Mouse (Mus musculus): ENCODE data around the gene Elovl3. TPM values are rescaled to one million over a fixed set of nuclear protein-coding genes. Genes with fewer than 3 reads are reported as not detected.

Elovl3 gene
- polyA plus RNA-seq (2012; rRNA removed): 0.15 TPM in 1 of 2 replicates, not detected in the other
- 0.68 and 0.85 TPM in 2 replicates for polyA plus RNA-seq (2014; fragmentation: Nextera tagmentation; extraction: Ambion mirVana)

- Histone ChIP-seq H3K4me3 (replicated peaks; ENCODE audit: low read length) (peak within 1 kb of the TSS; percentile 25), H3K9me3 (ENCODE audit: control insufficient read depth, low read length) (no peaks in the 10 kb centered on the region), H3K4me2 (replicated peaks; ENCODE audit: low read depth, low read length, severe bottlenecking) (peak within 1 kb of the TSS; percentile 40; the same call in 1 of the 2 replicates), H3K9ac (ENCODE audit: low read depth, low read length, severe bottlenecking) (no peak within 1 kb of the TSS), H3K27ac (replicated peaks; ENCODE audit: low read depth, low read length) (no peak within 1 kb of the TSS), H3K4me1 (ENCODE audit: control insufficient read depth, insufficient read depth, low read length) (peaks cover 14% of the 10 kb centered on the region; the same call in 1 of the 2 replicates), H3K27me3 (ENCODE audit: control insufficient read depth, insufficient read depth, low read length) (peaks cover 61% of the 10 kb centered on the region), H3K36me3 (ENCODE audit: control insufficient read depth, insufficient read depth, low read length) (no peaks in the 10 kb centered on the region)
- TF ChIP-seq POLR2A (IDR thresholded peaks at IDR 0.05; ENCODE audit: borderline replicate concordance, extremely low read depth, insufficient read depth, insufficient read length): no peak
- DNase-seq (ENCODE audit: low spot score): peak; percentile 36
- ATAC-seq (ENCODE audit: low FRiP score, low read depth): no peak
- 6% methylated on average over 31 of the region's 31 CpGs for WGBS
These were observed at the start of gene Elovl3 for GRCm38 (mm10) chr19:46131694-46132525. TSS of gene Elovl3 (plus strand) at chr19:46131897.

GRCm38 (mm10) chr19:46085185-46085584, 46.5 kb upstream of the Elovl3 start:
- TF ChIP-seq POLR2A (IDR thresholded peaks at IDR 0.05; ENCODE audit: borderline replicate concordance, extremely low read depth, insufficient read depth, insufficient read length): no peak
- Histone ChIP-seq H3K9ac (ENCODE audit: low read depth, low read length, severe bottlenecking) (no peak overlapping the region), H3K4me1 (ENCODE audit: control insufficient read depth, insufficient read depth, low read length) (no peaks in the 10 kb centered on the region), H3K4me3 (replicated peaks; ENCODE audit: low read length) (no peak overlapping the region), H3K9me3 (ENCODE audit: control insufficient read depth, low read length) (no peaks in the 10 kb centered on the region), H3K27me3 (ENCODE audit: control insufficient read depth, insufficient read depth, low read length) (no peaks in the 10 kb centered on the region), H3K27ac (replicated peaks; ENCODE audit: low read depth, low read length) (no peak overlapping the region), H3K4me2 (replicated peaks; ENCODE audit: low read depth, low read length, severe bottlenecking) (no peak overlapping the region), H3K36me3 (ENCODE audit: control insufficient read depth, insufficient read depth, low read length) (peaks cover 54% of the 10 kb centered on the region)
- ATAC-seq (ENCODE audit: low FRiP score, low read depth) (no peak), DNase-seq (ENCODE audit: low spot score) (no peak)
- WGBS: 95% methylated on average over 8 of the region's 8 CpGs

- Histone ChIP-seq H3K36me3 (ENCODE audit: control insufficient read depth, insufficient read depth, low read length) (peaks cover 43% of the 10 kb centered on the region), H3K4me1 (ENCODE audit: control insufficient read depth, insufficient read depth, low read length) (no peaks in the 10 kb centered on the region), H3K4me3 (replicated peaks; ENCODE audit: low read length) (no peak overlapping the region), H3K9ac (ENCODE audit: low read depth, low read length, severe bottlenecking) (no peak overlapping the region), H3K4me2 (replicated peaks; ENCODE audit: low read depth, low read length, severe bottlenecking) (no peak overlapping the region), H3K27me3 (ENCODE audit: control insufficient read depth, insufficient read depth, low read length) (no peaks in the 10 kb centered on the region), H3K9me3 (ENCODE audit: control insufficient read depth, low read length) (no peaks in the 10 kb centered on the region), H3K27ac (replicated peaks; ENCODE audit: low read depth, low read length) (no peak overlapping the region)
- 59% methylated on average over 3 of the region's 3 CpGs for WGBS
- peak; percentile 13 for DNase-seq (ENCODE audit: low spot score)
- no peak for TF ChIP-seq POLR2A (IDR thresholded peaks at IDR 0.05; ENCODE audit: borderline replicate concordance, extremely low read depth, insufficient read depth, insufficient read length)
- no peak for ATAC-seq (ENCODE audit: low FRiP score, low read depth)
These were observed 45.4 kb upstream of the Elovl3 start for GRCm38 (mm10) chr19:46086337-46086736.

- Histone ChIP-seq H3K36me3 (ENCODE audit: control insufficient read depth, insufficient read depth, low read length) (peaks cover 28% of the 10 kb centered on the region), H3K4me2 (replicated peaks; ENCODE audit: low read depth, low read length, severe bottlenecking) (no peak overlapping the region)
- 82% methylated on average over 7 of the region's 7 CpGs for WGBS
These were observed 43.8 kb upstream of the Elovl3 start for GRCm38 (mm10) chr19:46087871-46088270.

GRCm38 (mm10) chr19:46091641-46092040, 40.1 kb upstream of the Elovl3 start:
- no peaks in the 10 kb centered on the region for H3K9me3 ChIP-seq (ENCODE audit: control insufficient read depth, low read length)
- ATAC-seq (ENCODE audit: low FRiP score, low read depth) (no peak), DNase-seq (ENCODE audit: low spot score) (no peak)
- H3K9ac ChIP-seq (ENCODE audit: low read depth, low read length, severe bottlenecking): no peak overlapping the region
- no peak overlapping the region for H3K4me3 ChIP-seq (replicated peaks; ENCODE audit: low read length)
- no peaks in the 10 kb centered on the region for H3K36me3 ChIP-seq (ENCODE audit: control insufficient read depth, insufficient read depth, low read length)
- H3K27ac ChIP-seq (replicated peaks; ENCODE audit: low read depth, low read length): no peak overlapping the region
- H3K4me2 ChIP-seq (replicated peaks; ENCODE audit: low read depth, low read length, severe bottlenecking): no peak overlapping the region
- no peak for TF ChIP-seq POLR2A (IDR thresholded peaks at IDR 0.05; ENCODE audit: borderline replicate concordance, extremely low read depth, insufficient read depth, insufficient read length)
- no peaks in the 10 kb centered on the region for H3K4me1 ChIP-seq (ENCODE audit: control insufficient read depth, insufficient read depth, low read length)
- no peaks in the 10 kb centered on the region for H3K27me3 ChIP-seq (ENCODE audit: control insufficient read depth, insufficient read depth, low read length)
- WGBS: 90% methylated on average over 4 of the region's 4 CpGs

More at GRCm38 (mm10) chr19:46087871-46088270, 43.8 kb upstream of the Elovl3 start:
- H3K9me3 ChIP-seq (ENCODE audit: control insufficient read depth, low read length): no peaks in the 10 kb centered on the region
- no peak overlapping the region for H3K27ac ChIP-seq (replicated peaks; ENCODE audit: low read depth, low read length)
- no peak overlapping the region for H3K9ac ChIP-seq (ENCODE audit: low read depth, low read length, severe bottlenecking)
- H3K4me3 ChIP-seq (replicated peaks; ENCODE audit: low read length): no peak overlapping the region
- no peak for ATAC-seq (ENCODE audit: low FRiP score, low read depth)
- H3K4me1 ChIP-seq (ENCODE audit: control insufficient read depth, insufficient read depth, low read length): no peaks in the 10 kb centered on the region
- DNase-seq (ENCODE audit: low spot score): no peak
- H3K27me3 ChIP-seq (ENCODE audit: control insufficient read depth, insufficient read depth, low read length): no peaks in the 10 kb centered on the region
- no peak for TF ChIP-seq POLR2A (IDR thresholded peaks at IDR 0.05; ENCODE audit: borderline replicate concordance, extremely low read depth, insufficient read depth, insufficient read length)

All from limb, embryonic 14.5 days (tissue).